Mouse (Mus musculus) lung, postnatal 14 days (tissue): ENCODE data around the gene Piwil4.
"Not testable (repeated sequence)": the region's sequence is repeated elsewhere in the genome, so short reads cannot be mapped to it uniquely, and the experiment has no call there.

Source experiments
- DNase-seq: peaks from one replicate; pipeline ENCODE4 v3.0.0; 2021

The Piwil4 gene

GRCm38 (mm10) chr9:14724755-14725420 lies 15.6 kb downstream of the Piwil4 start:
- DNase-seq, result no peak

GRCm38 (mm10) chr9:14721610-14722009 lies 18.9 kb downstream of the Piwil4 start:
- DNase-seq, result no peak

GRCm38 (mm10) chr9:14720384-14720783 lies 20.1 kb downstream of the Piwil4 start:
- no peak for DNase-seq

GRCm38 (mm10) chr9:14718332-14718691 lies 22.2 kb downstream of the Piwil4 start:
- no peak for DNase-seq

- peak; percentile 41 for DNase-seq
Measured at GRCm38 (mm10) chr9:14717689-14718331, 22.7 kb downstream of the Piwil4 start.

GRCm38 (mm10) chr9:14715258-14715657 lies 25.3 kb downstream of the Piwil4 start:
- no peak for DNase-seq

GRCm38 (mm10) chr9:14710910-14711309 lies 29.6 kb downstream of the Piwil4 start:
- no peak for DNase-seq

- DNase-seq, result no peak
Measured at GRCm38 (mm10) chr9:14705321-14706162, 35.0 kb downstream of the Piwil4 start.

GRCm38 (mm10) chr9:14700795-14701194 lies 39.7 kb downstream of the Piwil4 start:
- not testable (repeated sequence) for DNase-seq

- DNase-seq, result no peak
Measured at GRCm38 (mm10) chr9:14699288-14699640, 41.3 kb downstream of the Piwil4 start.

GRCm38 (mm10) chr9:14698582-14699287 lies 41.8 kb downstream of the Piwil4 start:
- DNase-seq, result peak; percentile 93

GRCm38 (mm10) chr9:14697903-14698302 lies 42.6 kb downstream of the Piwil4 start:
- peak; percentile 50 for DNase-seq

- DNase-seq, result no peak
Measured at GRCm38 (mm10) chr9:14689376-14690108, 51.0 kb downstream of the Piwil4 start.

GRCm38 (mm10) chr9:14684363-14684762 lies 56.2 kb downstream of the Piwil4 start:
- no peak for DNase-seq

- no peak for DNase-seq
Measured at GRCm38 (mm10) chr9:14682741-14683140, 57.8 kb downstream of the Piwil4 start.

- no peak for DNase-seq
Measured at GRCm38 (mm10) chr9:14680584-14680983, 59.9 kb downstream of the Piwil4 start.

GRCm38 (mm10) chr9:14675707-14676691 lies 64.5 kb downstream of the Piwil4 start:
- DNase-seq, result peak; percentile 34

- no peak for DNase-seq
Measured at GRCm38 (mm10) chr9:14674506-14674905, 66.0 kb downstream of the Piwil4 start.

GRCm38 (mm10) chr9:14673109-14673508 lies 67.4 kb downstream of the Piwil4 start:
- no peak for DNase-seq

- not testable (repeated sequence) for DNase-seq
Measured at GRCm38 (mm10) chr9:14671965-14672364, 68.6 kb downstream of the Piwil4 start.

GRCm38 (mm10) chr9:14668382-14668781 lies 72.2 kb downstream of the Piwil4 start:
- DNase-seq, result no peak
